Mouse (Mus musculus): ENCODE data around the gene Secisbp2. TPM values are rescaled to one million over a fixed set of nuclear protein-coding genes. Genes with fewer than 3 reads are reported as not detected.
"Not testable (repeated sequence)": the region's sequence is repeated elsewhere in the genome, so short reads cannot be mapped to it uniquely, and the experiment has no call there.

The Secisbp2 gene
- polyA plus RNA-seq, 1 experiment from 2014 or later = 27.8 TPM

DNA sequence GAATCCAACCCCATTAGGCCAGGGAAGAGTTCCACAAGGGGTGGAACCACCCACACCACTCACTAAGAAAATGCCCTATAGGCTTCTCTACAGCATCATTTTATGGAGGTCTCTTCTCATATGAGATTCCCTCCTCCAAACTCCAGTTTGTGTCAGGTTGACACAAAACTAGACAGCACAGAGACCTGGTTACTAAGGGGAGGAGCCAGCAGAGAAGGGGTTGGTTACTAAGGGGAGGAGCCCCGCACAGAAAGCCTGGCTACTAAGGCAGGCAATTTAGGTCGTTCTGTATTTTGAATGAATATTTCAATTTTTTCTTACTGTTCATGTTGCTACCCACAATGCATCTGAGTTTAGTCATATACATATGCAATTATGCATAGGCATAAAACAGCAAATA, 27.8 kb upstream of the Secisbp2 start:
- WGBS = 79% methylated on average over 2 of the region's 2 CpGs
- Histone ChIP-seq H3K9me3 (replicated peaks) (no peaks in the 10 kb centered on the region), H3K27ac (no peak overlapping the region)

GRCm38 (mm10) chr13:51628273-51628848, 23.1 kb upstream of the Secisbp2 start:
- H3K4me1 ChIP-seq = no peaks in the 10 kb centered on the region
- H3K27ac ChIP-seq = no peak overlapping the region
- H3K4me3 ChIP-seq = no peak overlapping the region
- H3K27me3 ChIP-seq (ENCODE audit: low read depth, poor library complexity, severe bottlenecking) = no peaks in the 10 kb centered on the region
- WGBS = 67% methylated on average over 6 of the region's 6 CpGs
- no peaks in the 10 kb centered on the region for H3K36me3 ChIP-seq
- no peak for DNase-seq (ENCODE audit: low spot score)
- no peaks in the 10 kb centered on the region for H3K9me3 ChIP-seq (replicated peaks)

More for the DNA sequence above, 27.8 kb upstream of the Secisbp2 start:
- H3K36me3 ChIP-seq = no peaks in the 10 kb centered on the region
- no peak for DNase-seq (ENCODE audit: low spot score)
- no peak overlapping the region for H3K4me3 ChIP-seq
- peaks cover 4% of the 10 kb centered on the region for H3K4me1 ChIP-seq
- no peaks in the 10 kb centered on the region for H3K27me3 ChIP-seq (ENCODE audit: low read depth, poor library complexity, severe bottlenecking)

DNA sequence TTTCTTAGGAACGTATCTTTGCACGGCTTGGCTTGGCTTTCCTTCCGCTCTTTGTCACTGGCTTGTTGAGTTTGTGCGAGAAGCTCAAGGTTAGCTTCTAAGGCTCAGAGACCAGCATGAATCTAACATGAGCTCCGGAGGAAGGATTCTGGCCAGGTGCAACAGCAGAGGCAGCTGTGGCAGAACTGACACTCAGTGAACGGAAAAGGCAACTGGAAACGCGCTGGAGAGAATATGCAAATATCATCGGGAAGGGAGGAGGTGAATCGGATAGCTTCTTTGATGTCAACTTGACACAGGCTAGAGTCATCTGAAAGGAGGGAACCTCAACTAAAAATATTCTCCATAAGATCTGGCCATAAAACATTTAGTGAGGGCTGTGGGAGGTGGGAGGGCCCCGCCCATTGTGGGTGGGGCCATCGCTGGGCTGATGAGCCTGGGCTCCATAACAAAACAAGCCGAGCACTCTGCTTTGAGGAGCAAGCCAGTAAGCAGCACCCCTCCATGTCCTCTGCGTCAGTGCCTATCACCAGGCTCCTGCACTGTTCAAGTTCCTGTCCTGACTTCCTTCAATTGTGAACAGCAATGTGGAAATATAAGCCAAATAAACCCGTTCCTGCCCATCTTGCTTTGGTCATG, 20.0 kb upstream of the Secisbp2 start:
- no peak overlapping the region for H3K27ac ChIP-seq
- no peaks in the 10 kb centered on the region for H3K36me3 ChIP-seq
- H3K9me3 ChIP-seq (replicated peaks) = no peaks in the 10 kb centered on the region
- H3K4me1 ChIP-seq = no peaks in the 10 kb centered on the region
- no peaks in the 10 kb centered on the region for H3K27me3 ChIP-seq (ENCODE audit: low read depth, poor library complexity, severe bottlenecking)
- no peak overlapping the region for H3K4me3 ChIP-seq
- 75% methylated on average over 15 of the region's 15 CpGs for WGBS
- DNase-seq (ENCODE audit: low spot score) = no peak

DNA sequence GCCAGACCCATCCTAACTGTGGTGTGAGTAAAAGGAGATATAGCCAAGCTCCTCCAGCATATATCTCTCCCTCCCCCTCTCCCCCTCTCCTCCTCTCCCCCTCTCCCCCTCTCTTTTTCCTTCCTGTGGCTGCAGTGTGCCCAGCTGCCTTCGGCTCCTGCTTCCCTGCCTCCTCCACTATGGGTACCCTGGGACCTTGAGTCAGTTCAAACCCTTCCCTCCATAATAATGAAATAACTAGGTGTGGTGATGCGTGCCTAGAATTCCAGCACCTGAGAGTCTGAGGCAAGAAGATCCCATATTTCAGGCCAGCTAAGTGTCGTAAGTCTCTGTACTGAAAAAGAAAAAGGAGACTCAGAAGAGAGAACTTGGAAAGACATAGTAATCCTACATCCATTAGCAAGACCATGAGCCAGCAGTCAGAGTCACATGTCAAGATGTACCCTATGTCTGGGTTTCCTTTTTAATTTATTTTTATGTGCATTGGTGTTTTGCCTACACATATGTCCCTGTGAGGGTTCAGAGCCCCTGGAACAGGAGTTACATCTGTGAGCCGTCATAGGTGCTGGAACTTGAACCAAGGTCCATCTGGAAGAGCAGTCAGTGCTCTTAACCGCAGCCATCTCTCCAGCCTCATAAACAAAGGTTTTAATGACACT, 18.8 kb upstream of the Secisbp2 start:
- Histone ChIP-seq H3K9me3 (replicated peaks) (no peaks in the 10 kb centered on the region), H3K4me3 (no peak overlapping the region), H3K27ac (no peak overlapping the region), H3K36me3 (no peaks in the 10 kb centered on the region), H3K27me3 (ENCODE audit: low read depth, poor library complexity, severe bottlenecking) (no peaks in the 10 kb centered on the region), H3K4me1 (no peaks in the 10 kb centered on the region)
- DNase-seq (ENCODE audit: low spot score) = no peak
- 91% methylated on average over 5 of the region's 5 CpGs for WGBS

DNA sequence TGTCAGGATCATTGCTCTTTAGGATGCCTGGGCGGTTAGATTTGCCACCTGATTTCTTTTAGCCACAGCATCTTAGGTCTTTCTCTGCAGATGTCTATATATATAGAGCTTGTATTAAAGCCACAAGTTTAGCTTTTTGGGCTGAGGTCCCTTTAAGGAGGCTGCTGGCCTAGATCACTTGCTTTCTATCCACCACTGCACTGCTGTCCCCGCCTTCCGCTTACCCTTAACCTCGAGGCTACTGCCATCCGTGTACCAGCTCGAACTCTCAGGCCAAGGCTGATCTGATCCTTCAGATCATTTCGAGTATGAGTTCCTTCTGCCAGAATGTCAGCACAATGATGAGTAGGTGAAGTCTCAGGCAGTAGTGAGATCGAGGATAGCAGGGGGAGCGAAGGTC, 16.1 kb upstream of the Secisbp2 start:
- H3K36me3 ChIP-seq; H3K27ac ChIP-seq; H3K4me3 ChIP-seq; H3K27me3 ChIP-seq (ENCODE audit: low read depth, poor library complexity, severe bottlenecking); DNase-seq (ENCODE audit: low spot score); H3K4me1 ChIP-seq; H3K9me3 ChIP-seq (replicated peaks): not testable (repeated sequence)
- WGBS = 73% methylated on average over 6 of the region's 9 CpGs

DNA sequence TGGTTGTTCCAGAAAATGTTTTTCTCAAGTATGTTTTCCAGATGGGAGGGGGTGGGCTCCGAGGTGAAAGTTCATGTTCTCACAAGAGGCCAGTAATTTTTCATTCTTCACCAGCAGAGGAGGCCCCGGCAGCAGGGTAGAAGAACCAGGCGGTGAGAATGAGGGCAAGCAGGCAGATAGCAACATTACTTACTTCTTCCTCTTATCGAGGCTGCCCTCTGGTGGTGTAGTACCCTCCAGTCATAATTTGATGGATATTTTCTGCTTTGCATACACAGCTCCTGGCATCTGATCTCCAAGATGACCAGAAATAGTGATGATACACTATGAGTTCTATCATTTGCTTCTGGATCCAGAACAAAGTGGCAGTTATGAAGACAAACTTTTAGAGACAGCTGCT, 12.5 kb upstream of the Secisbp2 start:
- Histone ChIP-seq H3K36me3 (no peaks in the 10 kb centered on the region), H3K9me3 (replicated peaks) (no peaks in the 10 kb centered on the region), H3K4me3 (no peak overlapping the region), H3K27ac (no peak overlapping the region), H3K27me3 (ENCODE audit: low read depth, poor library complexity, severe bottlenecking) (no peaks in the 10 kb centered on the region), H3K4me1 (peaks cover 7% of the 10 kb centered on the region; the same call in 1 of the 2 replicates)
- WGBS = 91% methylated on average over 4 of the region's 4 CpGs
- no peak for DNase-seq (ENCODE audit: low spot score)

- WGBS = 94% methylated on average over 3 of the region's 3 CpGs
- no peaks in the 10 kb centered on the region for H3K27me3 ChIP-seq (ENCODE audit: low read depth, poor library complexity, severe bottlenecking)
- no peaks in the 10 kb centered on the region for H3K9me3 ChIP-seq (replicated peaks)
- no peaks in the 10 kb centered on the region for H3K36me3 ChIP-seq
- DNase-seq (ENCODE audit: low spot score) = no peak
- peaks cover 12% of the 10 kb centered on the region for H3K4me1 ChIP-seq
- no peak overlapping the region for H3K4me3 ChIP-seq
- no peak overlapping the region for H3K27ac ChIP-seq
Measured at GRCm38 (mm10) chr13:51641424-51641823, 10.1 kb upstream of the Secisbp2 start.

DNA sequence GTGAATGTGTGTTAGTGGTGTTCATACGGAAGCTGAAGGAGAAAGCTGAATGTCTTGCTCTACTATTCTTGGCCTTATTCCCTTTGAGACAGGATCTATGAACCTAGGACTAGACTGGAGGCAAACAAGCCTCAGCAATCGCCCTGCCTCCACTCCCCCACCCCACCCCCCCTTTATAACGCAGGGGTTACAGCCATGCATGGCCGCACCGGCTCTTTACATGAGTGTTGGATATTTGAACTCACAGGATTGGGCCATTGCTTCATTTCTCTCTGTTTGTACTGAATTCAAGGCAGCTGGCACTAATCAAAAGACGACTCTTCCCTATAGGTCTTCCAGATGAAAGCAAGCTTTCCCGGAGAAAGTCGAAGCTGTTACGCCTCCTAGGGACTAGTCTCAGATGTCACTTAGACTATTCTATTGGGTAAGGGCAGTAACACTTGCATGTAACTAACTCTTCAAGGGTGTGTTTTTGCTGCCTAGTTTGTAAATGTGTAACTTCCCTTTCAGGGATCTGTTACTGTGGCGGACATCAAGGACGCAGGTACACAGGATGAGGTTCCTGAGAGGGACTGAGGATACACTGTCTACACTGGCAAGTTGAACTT, 9.2 kb upstream of the Secisbp2 start:
- 28% methylated on average over 11 of the region's 11 CpGs for WGBS
- DNase-seq (ENCODE audit: low spot score) = no peak
- Histone ChIP-seq H3K9me3 (replicated peaks) (no peaks in the 10 kb centered on the region), H3K27ac (no peak overlapping the region), H3K4me3 (no peak overlapping the region), H3K36me3 (no peaks in the 10 kb centered on the region), H3K27me3 (ENCODE audit: low read depth, poor library complexity, severe bottlenecking) (no peaks in the 10 kb centered on the region), H3K4me1 (peaks cover 20% of the 10 kb centered on the region)

GRCm38 (mm10) chr13:51643924-51644828, 7.3 kb upstream of the Secisbp2 start:
- Histone ChIP-seq H3K27me3 (ENCODE audit: low read depth, poor library complexity, severe bottlenecking) (no peaks in the 10 kb centered on the region), H3K4me1 (peaks cover 29% of the 10 kb centered on the region), H3K36me3 (no peaks in the 10 kb centered on the region), H3K9me3 (replicated peaks) (no peaks in the 10 kb centered on the region), H3K27ac (peak overlapping the region; percentile 97), H3K4me3 (peak overlapping the region; percentile 97)
- no peak for DNase-seq (ENCODE audit: low spot score)
- WGBS = 50% methylated on average over 20 of the region's 20 CpGs

DNA sequence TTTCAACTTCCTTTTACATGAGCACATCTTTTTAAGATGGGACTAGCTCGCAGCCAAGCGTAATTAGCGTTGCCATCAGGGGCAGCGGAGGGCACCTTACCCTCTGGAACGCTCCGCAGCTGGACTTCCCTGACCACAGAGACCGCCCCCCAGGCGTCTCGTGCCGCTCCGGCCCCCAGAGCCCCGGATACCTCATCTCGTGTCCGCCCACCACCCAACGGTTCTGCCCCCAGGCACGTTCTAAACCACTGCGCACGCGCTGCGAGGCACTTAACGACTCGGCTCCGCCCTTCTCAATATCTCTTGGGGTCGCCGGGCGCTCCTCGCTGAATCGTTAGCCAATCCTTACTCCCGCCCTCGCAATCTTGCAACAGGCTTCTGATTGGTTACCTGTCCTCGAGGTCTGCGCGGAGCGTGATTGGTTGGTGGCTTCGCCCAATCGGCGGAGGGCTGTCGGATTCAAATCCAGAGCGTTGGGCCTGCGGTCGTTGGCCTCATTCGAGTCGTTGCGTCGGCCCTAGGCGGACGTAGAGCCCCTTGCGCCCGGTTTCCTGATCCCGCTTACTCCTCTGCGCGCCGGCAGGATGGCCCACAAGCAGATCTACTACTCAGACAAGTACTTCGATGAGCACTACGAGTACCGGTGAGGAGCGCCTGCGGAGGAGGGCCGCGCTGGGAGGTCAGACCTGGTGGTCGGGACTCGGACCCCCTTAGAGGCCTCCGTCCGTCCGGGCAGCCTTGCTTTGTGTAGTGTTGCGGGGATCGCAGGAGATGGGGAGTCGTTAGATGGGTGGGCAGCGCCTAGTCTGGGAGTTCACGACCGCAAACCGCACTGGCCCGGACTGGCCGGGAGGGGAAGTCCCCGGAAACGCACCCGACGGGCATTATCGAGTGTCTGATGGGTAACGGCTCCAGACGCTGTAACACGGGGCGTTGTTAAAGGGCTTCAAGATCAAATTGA, 6.4 kb upstream of the Secisbp2 start, which contains the start of gene Cks2:
Cks2 (plus strand) TSS at position 404 of the 961 bp plus-strand sequence.
- Histone ChIP-seq H3K27ac (peak within 1 kb of the TSS; percentile 97), H3K4me3 (peak within 1 kb of the TSS; percentile 97), H3K27me3 (ENCODE audit: low read depth, poor library complexity, severe bottlenecking) (no peaks in the 10 kb centered on the region), H3K9me3 (replicated peaks) (no peaks in the 10 kb centered on the region), H3K36me3 (peaks cover 9% of the 10 kb centered on the region), H3K4me1 (peaks cover 29% of the 10 kb centered on the region)
- peak; percentile 98 for DNase-seq (ENCODE audit: low spot score)
- under 1% methylated on average over 83 of the region's 83 CpGs for WGBS

- H3K4me1 ChIP-seq = peaks cover 31% of the 10 kb centered on the region
Measured at GRCm38 (mm10) chr13:51645872-51646271, 5.6 kb upstream of the Secisbp2 start.

More at GRCm38 (mm10) chr13:51645872-51646271, 5.6 kb upstream of the Secisbp2 start:
- H3K27me3 ChIP-seq (ENCODE audit: low read depth, poor library complexity, severe bottlenecking) = no peaks in the 10 kb centered on the region
- peaks cover 13% of the 10 kb centered on the region for H3K36me3 ChIP-seq
- peak overlapping the region; percentile 97 for H3K4me3 ChIP-seq
- WGBS = under 1% methylated on average over 7 of the region's 7 CpGs
- peak; percentile 43 for DNase-seq (ENCODE audit: low spot score)
- peak overlapping the region; percentile 97 for H3K27ac ChIP-seq
- H3K9me3 ChIP-seq (replicated peaks) = no peaks in the 10 kb centered on the region
